Mouse (Mus musculus) stomach, postnatal 0 days (tissue): ENCODE data around the gene Tm7sf3. TPM values are rescaled to one million over a fixed set of nuclear protein-coding genes. Genes with fewer than 3 reads are reported as not detected.
"Not testable (repeated sequence)": the region's sequence is repeated elsewhere in the genome, so short reads cannot be mapped to it uniquely, and the experiment has no call there.

Experiments used
- ATAC-seq: fragments of 200-750 bp; cut with Nextera tagmentation; 2 replicates; pipeline ENCODE4 v1.8.0; 2017; ENCODE audit not compliant: low FRiP score, low TSS enrichment
- DNase-seq: peaks from one replicate; pipeline ENCODE4 v3.0.0-alpha.2; 2016; ENCODE audit warnings: low spot score
- H3K27ac ChIP-seq: fragments of 300-500 bp; sonication (generic); replicated peaks from 2 replicates; pipeline ENCODE4 v1.5.1; 2014; ENCODE audit warnings: mild to moderate bottlenecking, control low read depth
- H3K27me3 ChIP-seq: fragments of 300-500 bp; sonication (generic); 2 replicates; pipeline ENCODE4 v1.6.1; 2014; ENCODE audit warnings: low read length; ENCODE audit not compliant: control insufficient read depth, insufficient read depth
- H3K36me3 ChIP-seq: fragments of 300-500 bp; sonication (generic); 2 replicates; pipeline ENCODE4 v1.6.1; 2014; ENCODE audit warnings: low read length, mixed read lengths; ENCODE audit not compliant: control insufficient read depth, insufficient read depth
- H3K4me1 ChIP-seq: fragments of 300-500 bp; sonication (generic); replicated peaks from 2 replicates; pipeline ENCODE4 v1.6.1; 2014; ENCODE audit warnings: antibody characterized with exemption; ENCODE audit not compliant: control insufficient read depth, insufficient read depth
- H3K4me2 ChIP-seq: fragments of 300-500 bp; sonication (generic); replicated peaks from 2 replicates; pipeline ENCODE4 v1.6.1; 2014; ENCODE audit warnings: low read depth, mild to moderate bottlenecking, control low read depth, moderate library complexity
- H3K4me3 ChIP-seq: fragments of 300-500 bp; sonication (generic); 2 replicates; pipeline ENCODE4 v1.5.1; 2014; ENCODE audit warnings: low read depth, low read length, control low read depth
- H3K9ac ChIP-seq: fragments of 300-500 bp; sonication (generic); 2 replicates; pipeline ENCODE4 v1.6.1; 2014; ENCODE audit warnings: mild to moderate bottlenecking, low read length, control low read depth, mixed read lengths
- H3K9me3 ChIP-seq: fragments of 300-500 bp; sonication (generic); 2 replicates; pipeline ENCODE4 v1.6.1; 2016; ENCODE audit warnings: low read length; ENCODE audit not compliant: control insufficient read depth
- CTCF ChIP-seq: IDR thresholded peaks from 2 replicates; pipeline ENCODE4 v1.5.1; 2016; ENCODE audit warnings: antibody characterized with exemption, low read depth, mild to moderate bottlenecking, moderate library complexity
- EP300 ChIP-seq: optimal IDR thresholded peaks from 2 replicates; pipeline ENCODE3; 2016; ENCODE audit warnings: antibody characterized with exemption
- WGBS: fragments of 180-500 bp; shearing (Covaris S2); extraction: QIAGEN DNeasy Blood & Tissue Kit; methylation state at CpG from one replicate; pipeline ENCODE4 v1.1.7; 2014; 5-methylcytosine and 5-hydroxymethylcytosine counted together
- polyA plus RNA-seq: library from polyadenylated mRNA; unstranded; fragments of >200 nt; fragmentation: Nextera tagmentation; extraction: Ambion mirVana; gene quantifications from 2 replicates; pipeline ENCODE4 v1.2.1, GENCODE M21; 2015

Gene Tm7sf3
- polyA plus RNA-seq, 1 experiment from 2014 or later: 24.5 TPM

DNA sequence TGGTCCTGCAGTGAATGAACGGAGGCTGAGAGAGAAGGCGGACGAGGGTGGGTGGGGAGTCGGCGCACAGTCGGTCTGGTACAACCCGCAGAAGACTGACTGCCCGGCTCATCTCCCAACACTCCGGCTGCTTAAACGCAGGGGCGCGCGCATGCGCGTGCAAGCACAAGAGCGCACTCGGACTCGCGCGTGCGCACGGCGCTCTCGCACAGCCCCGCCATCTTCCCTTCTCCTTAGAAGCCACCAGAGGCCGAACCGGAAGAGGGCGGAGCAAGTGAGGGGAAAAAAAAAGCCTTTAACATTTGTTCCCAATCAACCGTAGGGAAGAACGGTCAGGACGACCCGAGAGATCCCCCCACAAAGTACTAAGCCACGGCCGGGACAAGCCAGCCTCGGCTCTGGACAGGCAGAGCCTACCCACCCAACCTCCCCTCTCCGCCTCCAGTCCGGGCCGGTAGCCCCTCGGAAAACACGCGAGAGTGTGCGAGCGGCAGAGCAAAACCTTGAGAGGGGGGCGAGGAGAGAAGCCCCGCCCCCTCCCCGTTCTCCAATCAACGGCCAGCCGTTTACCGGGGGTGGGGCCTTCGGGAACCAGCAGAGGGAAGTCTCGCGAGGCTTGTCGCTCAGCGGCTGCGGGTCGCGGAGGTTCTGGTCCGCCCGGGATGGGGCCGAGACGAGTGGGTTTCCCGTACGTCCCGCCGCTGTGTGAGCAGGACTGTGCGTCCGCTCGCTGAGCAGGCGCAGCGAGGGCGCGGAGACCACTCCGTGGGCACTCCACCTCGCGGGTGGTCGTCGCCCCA is 65.1 kb downstream of the Tm7sf3 start, which contains the start of gene Ints13:
Ints13 (minus strand) TSS at position 526 of the 800 bp plus-strand sequence.
- under 1% methylated on average over 75 of the region's 77 CpGs for WGBS
- peak; percentile 97 for ATAC-seq

DNA sequence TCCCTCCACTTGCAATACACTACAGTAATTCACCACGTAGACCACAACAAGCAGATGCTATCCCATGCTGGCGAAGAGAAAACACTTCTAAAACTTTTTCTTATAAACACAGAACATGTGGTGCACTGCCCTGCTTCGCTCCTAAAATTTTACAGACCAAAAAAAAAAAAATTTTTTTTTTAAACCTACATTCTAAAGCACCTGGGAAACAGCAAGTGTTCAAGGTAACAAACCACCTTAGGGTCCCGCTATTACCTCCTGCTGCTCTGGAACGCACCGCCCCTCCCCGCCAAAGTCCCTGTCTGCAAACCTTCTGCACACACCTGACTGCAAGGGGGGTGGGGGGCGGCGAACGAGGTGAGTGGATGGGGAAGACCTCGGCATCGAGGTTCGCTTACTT is 65.7 kb downstream of the Tm7sf3 start, which contains the start of gene Fgfr1op2:
Fgfr1op2 (plus strand) TSS at position 301 of the 400 bp plus-strand sequence.
- H3K27me3 ChIP-seq: no peaks in the 10 kb centered on the region
- no peak for TF ChIP-seq EP300
- TF ChIP-seq CTCF: no peak
- no peak for ATAC-seq
- no peaks in the 10 kb centered on the region for H3K4me1 ChIP-seq
- no peaks in the 10 kb centered on the region for H3K9me3 ChIP-seq
- no peaks in the 10 kb centered on the region for H3K36me3 ChIP-seq
- peak within 1 kb of the TSS; percentile 86 for H3K4me2 ChIP-seq
- WGBS: under 1% methylated on average over 13 of the region's 13 CpGs
- DNase-seq: no peak
- peak within 1 kb of the TSS; percentile 97 for H3K9ac ChIP-seq
- peak within 1 kb of the TSS; percentile 94 for H3K4me3 ChIP-seq
- peak within 1 kb of the TSS; percentile 99 for H3K27ac ChIP-seq

More for the DNA sequence above, 65.1 kb downstream of the Tm7sf3 start, which contains the start of gene Ints13:
- peak within 1 kb of the TSS; percentile 97 for H3K9ac ChIP-seq
- H3K9me3 ChIP-seq: no peaks in the 10 kb centered on the region
- H3K36me3 ChIP-seq: no peaks in the 10 kb centered on the region
- H3K27me3 ChIP-seq: no peaks in the 10 kb centered on the region
- DNase-seq: peak; percentile 98
- peak within 1 kb of the TSS; percentile 86 for H3K4me2 ChIP-seq
- TF ChIP-seq CTCF (peak; percentile 25), EP300 (peak; percentile 97)
- H3K27ac ChIP-seq: peak within 1 kb of the TSS; percentile 99
- peak within 1 kb of the TSS; percentile 94 for H3K4me3 ChIP-seq
- no peaks in the 10 kb centered on the region for H3K4me1 ChIP-seq

DNA sequence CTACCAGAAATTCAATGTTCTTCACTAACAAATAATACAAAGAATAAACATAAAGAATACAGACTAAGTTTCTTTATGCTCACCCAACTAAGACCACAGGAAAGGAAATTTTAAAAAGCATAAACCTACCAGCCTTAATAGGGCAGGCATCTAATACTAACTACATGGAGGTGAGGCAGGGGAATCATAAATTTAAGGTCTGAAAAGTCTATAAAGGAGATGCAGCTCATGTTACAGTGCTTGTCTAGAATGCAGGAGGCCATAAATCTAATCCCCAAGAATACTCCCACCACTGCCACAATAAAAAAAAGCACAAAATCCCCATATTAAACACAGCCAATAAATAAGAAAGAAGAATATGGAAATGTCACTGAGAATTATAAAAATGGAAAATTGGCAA is 70.6 kb downstream of the Tm7sf3 start:
- Histone ChIP-seq H3K4me1 (no peaks in the 10 kb centered on the region), H3K4me3 (no peak overlapping the region), H3K4me2 (no peak overlapping the region), H3K9ac (no peak overlapping the region), H3K27ac (no peak overlapping the region), H3K9me3 (no peaks in the 10 kb centered on the region), H3K27me3 (no peaks in the 10 kb centered on the region), H3K36me3 (no peaks in the 10 kb centered on the region)
- DNase-seq (no peak), ATAC-seq (no peak)
- no peak for TF ChIP-seq EP300
- TF ChIP-seq CTCF: no peak

DNA sequence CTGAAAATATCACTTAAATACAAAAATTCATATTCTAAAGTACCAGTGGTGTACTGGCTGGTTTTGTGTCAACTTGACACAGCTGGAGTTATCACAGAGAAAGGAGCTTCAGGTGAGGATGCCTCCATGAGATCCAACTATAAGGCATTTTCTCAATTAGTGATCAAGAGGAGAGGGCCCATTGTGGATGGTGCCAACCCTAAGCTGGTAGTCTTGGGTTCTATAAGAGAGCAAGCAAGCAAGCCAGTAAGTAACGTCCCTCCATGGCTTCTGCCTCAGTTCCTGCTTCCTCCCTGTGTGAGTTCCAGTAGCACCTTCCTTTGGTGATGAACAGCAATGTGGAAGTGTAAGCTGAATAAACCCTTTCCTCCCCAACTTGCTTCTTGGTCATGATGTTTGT is 80.2 kb downstream of the Tm7sf3 start:
- H3K36me3 ChIP-seq: peaks cover 19% of the 10 kb centered on the region
- not testable (repeated sequence) for H3K27ac ChIP-seq
- 91% methylated on average over 1 of the region's 1 CpGs for WGBS

More for the DNA sequence above, 80.2 kb downstream of the Tm7sf3 start:
- not testable (repeated sequence) for ATAC-seq, H3K4me3 ChIP-seq, H3K9me3 ChIP-seq, H3K4me2 ChIP-seq, DNase-seq, H3K9ac ChIP-seq, H3K27me3 ChIP-seq, H3K4me1 ChIP-seq

Other genes starting within 250 kb of the Tm7sf3 start
- gene Itpr2, start 140.6 kb downstream of the Tm7sf3 start, polyA plus RNA-seq: 10.9 and 11.9 TPM in 2 replicates
- gene Fgfr1op2, start 65.6 kb downstream of the Tm7sf3 start, polyA plus RNA-seq: 73.8 and 80.3 TPM in 2 replicates
- 25.2 and 25.8 TPM in 2 replicates for gene Ints13, start 65.0 kb downstream of the Tm7sf3 start, polyA plus RNA-seq
- gene Med21, start 277 bp downstream of the Tm7sf3 start, polyA plus RNA-seq: 106 and 107 TPM in 2 replicates
- 16.9 and 17.3 TPM in 2 replicates for gene Stk38l, start 82.2 kb upstream of the Tm7sf3 start, polyA plus RNA-seq
- gene Arntl2, start 153.2 kb upstream of the Tm7sf3 start, polyA plus RNA-seq: 3.8 and 4.7 TPM in 2 replicates
- gene Smco2, start 207.3 kb upstream of the Tm7sf3 start, polyA plus RNA-seq: not detected in 2 replicates
- 26.1 and 29.8 TPM in 2 replicates for gene Ppfibp1, start 245.7 kb upstream of the Tm7sf3 start, polyA plus RNA-seq